Mouse (Mus musculus) duodenum, adult 2 months (tissue): Measurements from ENCODE around the gene Ccdc113. TPM values are rescaled to one million over a fixed set of nuclear protein-coding genes. Genes with fewer than 3 reads are reported as not detected.

ENCODE experiments used
- polyA plus RNA-seq: library from polyadenylated mRNA; depleted of rRNA; stranded (reverse); fragments of >200 nt; gene quantifications from 2 replicates; pipeline ENCODE4 v1.2.3, GENCODE M21; 2012; ENCODE audit warnings: low replicate concordance; rRNA removed

Ccdc113 gene
- not detected in 2 replicates for polyA plus RNA-seq

DNA sequence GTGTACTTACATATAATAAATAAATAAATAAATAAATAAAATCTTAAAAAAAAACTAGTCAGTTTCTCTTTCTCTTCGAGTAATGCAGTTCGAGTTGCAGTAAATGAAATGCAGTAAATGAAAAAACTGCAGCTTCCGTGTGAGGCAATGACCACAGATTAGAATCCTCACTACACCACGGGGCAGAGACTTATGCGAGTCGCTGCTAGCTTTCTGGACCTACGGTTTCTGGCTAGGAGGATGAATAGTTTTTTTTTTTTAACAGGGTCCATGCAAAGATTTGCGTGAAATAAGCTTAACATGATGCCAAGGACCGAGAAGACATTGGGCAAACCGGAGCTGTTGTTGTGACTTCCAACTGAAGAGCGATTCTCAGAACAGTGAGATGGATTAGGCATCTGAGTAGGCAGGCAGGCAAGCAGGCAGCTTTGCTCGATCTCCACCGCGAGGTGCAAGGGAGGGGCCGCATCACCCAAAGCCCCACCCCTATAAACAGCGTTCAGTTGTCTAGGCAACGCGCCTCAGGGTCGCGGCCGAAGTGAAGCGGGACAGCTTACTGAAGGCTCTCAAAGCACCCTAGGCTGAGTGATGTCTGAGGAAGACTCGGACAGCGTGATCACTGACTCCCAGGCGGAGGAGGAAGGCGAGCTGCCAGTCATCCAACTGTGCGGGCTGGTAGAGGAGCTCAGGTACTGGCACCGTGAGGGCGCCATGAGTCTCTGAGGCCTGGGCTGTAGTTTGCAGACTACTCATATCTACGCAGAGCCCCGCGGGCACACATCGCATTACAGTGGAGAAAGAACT is at the start of gene Ccdc113:
Ccdc113 (plus strand) TSS at position 502 of the 804 bp plus-strand sequence.

DNA sequence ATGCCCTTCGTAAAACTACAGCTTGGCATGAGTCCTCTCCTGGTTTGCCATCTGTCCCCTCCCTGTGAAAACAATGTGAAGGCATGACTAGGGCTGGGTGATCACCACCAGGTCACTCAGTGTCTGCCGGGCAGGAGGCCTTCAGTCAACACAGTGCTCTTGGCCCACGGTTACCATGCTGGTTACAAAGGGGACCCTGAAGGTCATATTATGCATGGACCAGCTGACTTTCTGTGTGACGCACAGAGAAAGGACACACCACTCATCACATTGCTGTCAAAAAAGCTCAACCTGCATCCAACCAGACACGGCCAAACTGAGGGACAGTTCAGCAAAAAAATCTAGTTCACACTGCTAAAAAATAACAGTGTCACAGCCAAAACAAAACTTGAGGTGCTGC is 43.9 kb upstream of the Ccdc113 start, which contains the start of gene Csnk2a2:
Csnk2a2 (minus strand) TSS at position 34 of the 400 bp plus-strand sequence.

DNA sequence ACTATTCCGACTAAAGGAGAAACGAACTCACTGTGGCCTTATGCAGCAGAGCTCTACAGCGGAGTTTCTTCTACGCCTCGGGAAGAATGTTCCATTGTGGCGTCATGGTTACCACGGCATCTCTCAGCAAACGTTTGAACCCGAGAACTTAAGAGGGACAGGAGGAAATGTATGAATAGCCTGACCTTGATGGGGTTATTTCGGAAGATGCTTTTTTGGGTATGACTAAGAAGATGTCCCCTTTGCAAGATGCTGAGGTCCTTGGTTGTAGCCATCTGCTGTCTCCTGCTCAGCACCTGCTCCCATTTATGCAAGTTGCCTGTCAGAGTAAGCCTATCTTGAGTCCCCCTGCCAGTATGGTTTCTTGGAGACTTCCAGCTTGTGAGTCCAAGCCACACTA is 42.4 kb downstream of the Ccdc113 start, which contains the start of gene Prss54:
Prss54 (minus strand) TSS at position 101 of the 400 bp plus-strand sequence.

Other genes starting within 250 kb of the Ccdc113 start
- gene Cngb1, start 227.5 kb upstream of the Ccdc113 start, polyA plus RNA-seq, result 0.44 and 0.69 TPM in 2 replicates
- not detected in 2 replicates for gene Tepp, start 223.5 kb upstream of the Ccdc113 start, polyA plus RNA-seq
- gene Zfp319, start 202.1 kb upstream of the Ccdc113 start, polyA plus RNA-seq, result 5.1 and 5.7 TPM in 2 replicates
- gene Usb1, start 201.8 kb upstream of the Ccdc113 start, polyA plus RNA-seq, result 18.0 and 20.1 TPM in 2 replicates
- gene Mmp15, start 181.8 kb upstream of the Ccdc113 start, polyA plus RNA-seq, result 24.7 and 32.6 TPM in 2 replicates
- gene Cfap20, start 99.2 kb upstream of the Ccdc113 start, polyA plus RNA-seq, result 28.0 and 31.9 TPM in 2 replicates
- 3.5 and 5.9 TPM in 2 replicates for gene Csnk2a2, start 44.0 kb upstream of the Ccdc113 start, polyA plus RNA-seq
- gene Prss54, start 42.3 kb downstream of the Ccdc113 start, polyA plus RNA-seq, result not detected in 2 replicates
- gene Gins3, start 99.4 kb downstream of the Ccdc113 start, polyA plus RNA-seq, result 0.49 and 1.2 TPM in 2 replicates
- gene Ndrg4, start 142.9 kb downstream of the Ccdc113 start, polyA plus RNA-seq, result 11.2 and 26.7 TPM in 2 replicates
- gene Setd6, start 181.8 kb downstream of the Ccdc113 start, polyA plus RNA-seq, result 5.0 and 6.9 TPM in 2 replicates